Mouse (Mus musculus) heart, adult 2 months (tissue): ENCODE measurements around the gene Sirt2. TPM values are rescaled to one million over a fixed set of nuclear protein-coding genes. Genes with fewer than 3 reads are reported as not detected.
A peak's percentile ranks its signal among the peaks of the same experiment; 100 is the strongest.

Experiments used
- DNase-seq, 2 experiments: peaks; one replicate each; pipeline ENCODE4 v3.0.0; 2021
- H3K27ac ChIP-seq: fragments of 200-600 bp; 2 replicates; pipeline ENCODE4 v1.8.1; 2022
- H3K27me3 ChIP-seq: fragments of 200-500 bp; 2 replicates; pipeline ENCODE4 v1.6.1; 2012; ENCODE audit warnings: mild to moderate bottlenecking, low read length, inconsistent platforms, mixed read lengths; ENCODE audit not compliant: control insufficient read depth, insufficient read depth
- H3K36me3 ChIP-seq: fragments of 200-500 bp; 2 replicates; pipeline ENCODE4 v1.6.1; 2012; ENCODE audit warnings: low read length, inconsistent platforms; ENCODE audit not compliant: control insufficient read depth, insufficient read depth
- H3K4me1 ChIP-seq: fragments of 200-500 bp; 2 replicates; pipeline ENCODE4 v1.6.1; 2011; ENCODE audit warnings: low read length; ENCODE audit not compliant: control insufficient read depth, insufficient read depth
- H3K4me3 ChIP-seq: fragments of 200-600 bp; 2 replicates; pipeline ENCODE4 v1.8.1; 2022
- H3K79me2 ChIP-seq: fragments of 200-500 bp; replicated peaks from 2 replicates; pipeline ENCODE4 v1.6.1; 2012; ENCODE audit warnings: mild to moderate bottlenecking, inconsistent platforms, low read length, moderate library complexity, mixed read lengths; ENCODE audit not compliant: control insufficient read depth, insufficient read depth
- H3K9ac ChIP-seq: fragments of 200-500 bp; 2 replicates; pipeline ENCODE4 v1.6.1; 2012; ENCODE audit warnings: low read depth, mild to moderate bottlenecking, control low read depth, inconsistent platforms, low read length, mixed read lengths
- CTCF ChIP-seq: fragments of 200-600 bp; IDR thresholded peaks from 2 replicates; pipeline ENCODE4 v1.8.1; 2022; ENCODE audit warnings: antibody characterized with exemption, mild to moderate bottlenecking, moderate library complexity
- EP300 ChIP-seq: fragments of 200-500 bp; IDR thresholded peaks from 2 replicates; pipeline ENCODE4 v1.6.1; 2011; ENCODE audit warnings: low read depth, low read length, control low read depth; ENCODE audit not compliant: insufficient read depth
- POLR2A ChIP-seq: fragments of 200-500 bp; IDR thresholded peaks from 2 replicates; pipeline ENCODE4 v1.6.1; 2011; ENCODE audit warnings: mild to moderate bottlenecking, low read depth, low read length, control low read depth; ENCODE audit not compliant: insufficient read depth
- WGBS: fragments of 180-500 bp; shearing (Covaris S2); methylation state at CpG from one replicate; pipeline ENCODE4 v1.1.7; 2018; 5-methylcytosine and 5-hydroxymethylcytosine counted together
- intact Hi-C: fragments of 180-260 bp; cut with DNase I; formaldehyde crosslinking; loops from one replicate; pipeline ENCODE4 v1.15.1; 2025
- polyA plus RNA-seq: library from polyadenylated mRNA; depleted of rRNA; stranded (reverse); fragments of >200 nt; gene quantifications from 2 replicates; pipeline ENCODE4 v1.2.3, GENCODE M21; 2012
- total RNA-seq, 2 experiments: library from RNA; stranded (reverse); gene quantifications; 2 replicates each; pipeline ENCODE4 v1.2.3; 2021

Gene Sirt2
- total and polyA plus RNA-seq, 3 experiments = 78.8 to 92.3 (median 82.9) TPM

GRCm38 (mm10) chr7:28722079-28722478 lies 44.5 kb upstream of the Sirt2 start:
- intact Hi-C loops = loop anchor here (10.0 kb wide), 1 partner anchor 117 kb away; no protein-coding TSS in a partner anchor
- Histone ChIP-seq H3K27me3 (no peaks in the 10 kb centered on the region), H3K9ac (no peak overlapping the region), H3K27ac (no peak overlapping the region), H3K36me3 (no peaks in the 10 kb centered on the region), H3K4me3 (no peak overlapping the region), H3K4me1 (no peaks in the 10 kb centered on the region), H3K79me2 (no peaks in the 10 kb centered on the region)
- DNase-seq = no peak
- WGBS = 91% methylated on average over 7 of the region's 7 CpGs
- TF ChIP-seq EP300 (no peak), POLR2A (no peak), CTCF (no peak)

GRCm38 (mm10) chr7:28724613-28725012 lies 41.9 kb upstream of the Sirt2 start:
- Histone ChIP-seq H3K9ac (no peak overlapping the region), H3K79me2 (no peaks in the 10 kb centered on the region), H3K36me3 (no peaks in the 10 kb centered on the region), H3K27ac (no peak overlapping the region), H3K27me3 (no peaks in the 10 kb centered on the region), H3K4me1 (no peaks in the 10 kb centered on the region), H3K4me3 (no peak overlapping the region)
- WGBS = 96% methylated on average over 2 of the region's 2 CpGs
- no peak for TF ChIP-seq EP300
- no peak for TF ChIP-seq POLR2A
- no peak for TF ChIP-seq CTCF
- intact Hi-C loops = loop anchor here (2.0 to 10.0 kb wide), 2 partner anchors 120 to 274 kb away; partner anchors contain the start of gene Lrfn1
- no peak for DNase-seq

- Histone ChIP-seq H3K27me3 (no peaks in the 10 kb centered on the region), H3K36me3 (no peaks in the 10 kb centered on the region), H3K4me3 (no peak overlapping the region), H3K79me2 (no peaks in the 10 kb centered on the region), H3K4me1 (no peaks in the 10 kb centered on the region), H3K27ac (no peak overlapping the region), H3K9ac (no peak overlapping the region)
- intact Hi-C loops = loop anchor here (10.0 kb wide), 1 partner anchor 122 kb away; no protein-coding TSS in a partner anchor
- no peak for TF ChIP-seq EP300
- TF ChIP-seq POLR2A = no peak
- TF ChIP-seq CTCF = peak; percentile 97
- WGBS = 12% methylated on average over 14 of the region's 14 CpGs
- peak; percentile 54 to 56 for DNase-seq
Observed at GRCm38 (mm10) chr7:28726600-28726999, 39.9 kb upstream of the Sirt2 start.

GRCm38 (mm10) chr7:28727649-28728340 lies 38.7 kb upstream of the Sirt2 start:
- TF ChIP-seq EP300 (no peak), POLR2A (no peak), CTCF (peak; percentile 53)
- Histone ChIP-seq H3K36me3 (no peaks in the 10 kb centered on the region), H3K4me1 (no peaks in the 10 kb centered on the region), H3K27ac (no peak overlapping the region), H3K79me2 (no peaks in the 10 kb centered on the region), H3K27me3 (no peaks in the 10 kb centered on the region), H3K9ac (no peak overlapping the region), H3K4me3 (no peak overlapping the region)
- WGBS = 45% methylated on average over 10 of the region's 10 CpGs
- intact Hi-C loops = loop anchor here (10.0 kb wide), 1 partner anchor 123 kb away; no protein-coding TSS in a partner anchor
- no peak for DNase-seq

- Histone ChIP-seq H3K36me3 (no peaks in the 10 kb centered on the region), H3K27me3 (no peaks in the 10 kb centered on the region), H3K4me1 (no peaks in the 10 kb centered on the region), H3K9ac (peak overlapping the region; percentile 39; the same call in 1 of the 2 replicates), H3K79me2 (no peaks in the 10 kb centered on the region), H3K27ac (no peak overlapping the region), H3K4me3 (peak overlapping the region; percentile 24)
- peak; percentile 76 to 81 for DNase-seq
- TF ChIP-seq EP300 = no peak
- no peak for TF ChIP-seq POLR2A
- no peak for TF ChIP-seq CTCF
- 8% methylated on average over 58 of the region's 58 CpGs for WGBS
- intact Hi-C loops = no loop called here
Observed at GRCm38 (mm10) chr7:28732341-28733142, 34.0 kb upstream of the Sirt2 start.

GRCm38 (mm10) chr7:28733211-28733610 lies 33.3 kb upstream of the Sirt2 start:
- WGBS = 32% methylated on average over 11 of the region's 11 CpGs
- Histone ChIP-seq H3K27me3 (no peaks in the 10 kb centered on the region), H3K27ac (no peak overlapping the region), H3K36me3 (no peaks in the 10 kb centered on the region), H3K4me1 (no peaks in the 10 kb centered on the region), H3K4me3 (peak overlapping the region; percentile 24), H3K9ac (no peak overlapping the region), H3K79me2 (no peaks in the 10 kb centered on the region)
- DNase-seq = no peak
- intact Hi-C loops = no loop called here
- no peak for TF ChIP-seq POLR2A
- no peak for TF ChIP-seq EP300
- TF ChIP-seq CTCF = no peak
